Mouse (Mus musculus) telencephalon, adult 2 months (tissue): Measurements from ENCODE around the gene Phb2.

Experiments
- DNase-seq: peaks from one replicate; pipeline ENCODE4 v3.0.0-alpha.2; 2011; ENCODE audit warnings: low read depth, low spot score

Phb2 gene

GRCm38 (mm10) chr6:124690517-124690916 is 21.6 kb upstream of the Phb2 start:
- DNase-seq, result no peak

GRCm38 (mm10) chr6:124693243-124693981 is 18.7 kb upstream of the Phb2 start:
- no peak for DNase-seq

GRCm38 (mm10) chr6:124694166-124694955 is 17.8 kb upstream of the Phb2 start:
- DNase-seq, result no peak

GRCm38 (mm10) chr6:124696441-124697150 is 15.5 kb upstream of the Phb2 start:
- no peak for DNase-seq

GRCm38 (mm10) chr6:124698751-124699150 is 13.4 kb upstream of the Phb2 start:
- DNase-seq, result no peak

GRCm38 (mm10) chr6:124699366-124699765 is 12.8 kb upstream of the Phb2 start:
- DNase-seq, result no peak

- DNase-seq, result no peak
These were observed 12.1 kb upstream of the Phb2 start for GRCm38 (mm10) chr6:124699962-124700610.

GRCm38 (mm10) chr6:124701338-124701737 is 10.8 kb upstream of the Phb2 start:
- no peak for DNase-seq

- no peak for DNase-seq
These were observed 9.9 kb upstream of the Phb2 start for GRCm38 (mm10) chr6:124702102-124702783.

- no peak for DNase-seq
These were observed 9.4 kb upstream of the Phb2 start for GRCm38 (mm10) chr6:124702784-124703103.

- DNase-seq, result no peak
These were observed 8.3 kb upstream of the Phb2 start for GRCm38 (mm10) chr6:124703789-124704188.

GRCm38 (mm10) chr6:124704417-124704816 is 7.7 kb upstream of the Phb2 start:
- DNase-seq, result no peak

GRCm38 (mm10) chr6:124706061-124706627 is 6.0 kb upstream of the Phb2 start:
- DNase-seq, result no peak

GRCm38 (mm10) chr6:124708289-124708889 is 3.7 kb upstream of the Phb2 start:
- DNase-seq, result no peak

- no peak for DNase-seq
These were observed 782 bp downstream of the Phb2 start for GRCm38 (mm10) chr6:124712918-124713317.

- DNase-seq, result no peak
These were observed 4.8 kb downstream of the Phb2 start for GRCm38 (mm10) chr6:124716864-124717490.

- DNase-seq, result no peak
These were observed 5.8 kb downstream of the Phb2 start for GRCm38 (mm10) chr6:124717968-124718367.

GRCm38 (mm10) chr6:124718703-124719102 is 6.6 kb downstream of the Phb2 start:
- no peak for DNase-seq

- DNase-seq, result no peak
These were observed 7.3 kb downstream of the Phb2 start for GRCm38 (mm10) chr6:124719354-124719978.

GRCm38 (mm10) chr6:124720904-124721303 is 8.8 kb downstream of the Phb2 start:
- no peak for DNase-seq
